Mouse (Mus musculus): ENCODE measurements around the gene Slco4a1. TPM values are rescaled to one million over a fixed set of nuclear protein-coding genes. Genes with fewer than 3 reads are reported as not detected.

Slco4a1 gene
- polyA plus RNA-seq (2015; fragmentation: Nextera tagmentation; extraction: Ambion mirVana): 0.84 and 2.1 TPM in 2 replicates

DNA sequence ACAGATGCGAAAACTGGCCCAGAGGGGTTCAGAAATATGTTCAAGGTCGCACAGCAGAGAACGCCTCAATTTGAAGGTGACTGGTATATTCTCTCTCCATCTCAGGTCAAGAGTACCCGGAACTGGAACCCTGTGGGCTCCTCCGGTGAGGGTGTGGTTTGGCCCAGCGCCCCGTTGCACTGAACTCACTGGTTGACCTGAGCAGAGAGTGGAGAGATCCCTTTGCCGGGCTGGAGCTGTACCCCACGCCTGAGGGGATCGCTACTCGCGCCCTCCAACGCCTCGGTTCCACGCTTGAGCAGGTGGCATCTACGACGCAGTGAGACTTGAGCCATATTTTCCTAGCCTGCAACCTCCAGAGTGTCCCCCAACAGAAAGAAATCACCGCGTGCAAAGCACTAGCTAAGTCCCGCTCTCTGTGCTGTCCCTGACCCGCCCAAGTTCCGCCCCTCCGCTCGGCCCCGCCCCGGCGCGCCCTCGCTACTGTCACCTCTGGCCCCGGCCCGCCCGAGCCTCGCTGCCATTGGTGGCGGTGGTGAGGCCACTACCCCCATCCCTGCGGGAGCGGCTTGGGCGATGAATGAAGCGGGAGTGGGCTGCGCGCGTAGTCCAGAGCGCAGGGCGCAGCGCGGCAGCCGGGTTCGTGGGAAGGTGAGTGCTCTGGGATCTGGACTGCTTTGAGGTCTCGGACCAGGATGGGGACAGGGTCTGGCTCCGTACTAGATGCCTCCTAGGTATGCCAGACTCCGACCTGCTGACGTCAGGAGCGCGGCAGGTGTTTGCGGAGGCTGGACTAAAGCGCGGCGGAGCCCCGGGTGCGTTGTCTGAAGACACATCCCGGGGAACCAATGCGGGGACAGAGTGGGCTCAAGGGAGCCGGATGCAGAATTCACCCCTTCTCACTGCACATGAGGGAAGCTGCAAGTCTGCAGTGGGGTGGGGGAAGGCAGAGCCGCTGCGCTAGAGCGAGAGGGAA lies at the start of gene Slco4a1:
Slco4a1 (plus strand) TSS at position 523 of the 976 bp plus-strand sequence.
- Histone ChIP-seq H3K4me2 (ENCODE audit: low read depth, low read length) (peak within 1 kb of the TSS; percentile 89), H3K27ac (ENCODE audit: low read length) (no peak within 1 kb of the TSS), H3K4me1 (ENCODE audit: control insufficient read depth, insufficient read depth, low read length) (0 out of 2 replicates have a peak, but pooled peaks cover 4% of the 10 kb centered on the region), H3K9me3 (replicated peaks; ENCODE audit: control insufficient read depth, low read length) (no peaks in the 10 kb centered on the region), H3K36me3 (ENCODE audit: control insufficient read depth, insufficient read depth) (no peaks in the 10 kb centered on the region), H3K9ac (ENCODE audit: low read length) (peak within 1 kb of the TSS; percentile 65), H3K4me3 (ENCODE audit: low read length) (peak within 1 kb of the TSS; percentile 52), H3K27me3 (ENCODE audit: control insufficient read depth, insufficient read depth, low read length) (peaks cover 22% of the 10 kb centered on the region)
- ATAC-seq (replicated peaks; ENCODE audit: extremely low read depth, insufficient read depth, low FRiP score): peak; percentile 95
- 2% methylated on average over 65 of the region's 65 CpGs for WGBS

DNA sequence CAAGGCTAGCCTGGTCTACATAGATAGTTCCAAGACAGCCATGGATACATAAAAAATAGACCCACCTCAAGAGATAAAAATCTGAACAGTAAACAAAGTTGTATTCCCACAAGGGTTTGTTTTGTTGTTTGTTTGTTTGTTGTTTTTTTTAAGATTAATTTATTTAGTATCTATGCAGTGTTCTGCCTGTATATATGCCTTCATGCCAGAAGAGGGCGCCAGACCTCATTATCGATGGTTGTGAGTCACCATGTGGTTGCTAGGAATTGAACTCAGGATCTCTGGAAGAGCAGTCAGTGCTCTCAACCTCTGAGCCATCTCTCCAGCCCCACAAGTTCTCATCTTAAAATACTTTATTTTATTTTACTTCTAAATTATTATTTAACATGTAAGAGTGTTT lies 47.6 kb upstream of the Slco4a1 start:
- no peaks in the 10 kb centered on the region for H3K9me3 ChIP-seq (replicated peaks; ENCODE audit: control insufficient read depth, low read length)
- no peak overlapping the region for H3K27ac ChIP-seq (ENCODE audit: low read length)
- H3K4me2 ChIP-seq (ENCODE audit: low read depth, low read length): no peak overlapping the region
- H3K4me1 ChIP-seq (ENCODE audit: control insufficient read depth, insufficient read depth, low read length): no peaks in the 10 kb centered on the region
- H3K36me3 ChIP-seq (ENCODE audit: control insufficient read depth, insufficient read depth): no peaks in the 10 kb centered on the region
- ATAC-seq (replicated peaks; ENCODE audit: extremely low read depth, insufficient read depth, low FRiP score): no peak
- WGBS: 26% methylated on average over 2 of the region's 2 CpGs
- H3K4me3 ChIP-seq (ENCODE audit: low read length): no peak overlapping the region
- H3K27me3 ChIP-seq (ENCODE audit: control insufficient read depth, insufficient read depth, low read length): no peaks in the 10 kb centered on the region
- H3K9ac ChIP-seq (ENCODE audit: low read length): no peak overlapping the region

DNA sequence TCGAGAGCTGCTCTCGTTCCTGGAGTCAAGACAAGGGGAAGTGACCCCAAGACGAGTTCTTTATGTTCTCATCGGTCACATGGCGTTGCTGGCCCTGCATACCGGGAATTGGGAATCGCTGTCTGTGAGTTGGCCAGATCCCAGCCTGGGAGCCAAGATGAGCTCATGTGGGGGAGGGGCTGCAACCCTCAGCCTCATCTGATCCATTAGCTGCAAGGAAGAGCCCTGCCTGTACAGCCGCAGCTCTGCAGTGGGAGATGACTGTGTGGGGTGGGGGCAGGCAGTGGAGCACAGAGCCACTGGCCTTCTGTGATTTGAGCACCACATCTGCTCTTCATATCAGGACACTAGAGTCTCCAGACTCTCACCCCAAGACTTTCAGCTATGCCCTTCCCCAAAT lies 45.6 kb upstream of the Slco4a1 start:
- ATAC-seq (replicated peaks; ENCODE audit: extremely low read depth, insufficient read depth, low FRiP score): no peak
- WGBS: 61% methylated on average over 8 of the region's 8 CpGs
- H3K27me3 ChIP-seq (ENCODE audit: control insufficient read depth, insufficient read depth, low read length): no peaks in the 10 kb centered on the region
- no peak overlapping the region for H3K9ac ChIP-seq (ENCODE audit: low read length)
- H3K4me2 ChIP-seq (ENCODE audit: low read depth, low read length): no peak overlapping the region
- no peaks in the 10 kb centered on the region for H3K4me1 ChIP-seq (ENCODE audit: control insufficient read depth, insufficient read depth, low read length)
- H3K9me3 ChIP-seq (replicated peaks; ENCODE audit: control insufficient read depth, low read length): no peaks in the 10 kb centered on the region
- H3K4me3 ChIP-seq (ENCODE audit: low read length): no peak overlapping the region
- no peak overlapping the region for H3K27ac ChIP-seq (ENCODE audit: low read length)
- H3K36me3 ChIP-seq (ENCODE audit: control insufficient read depth, insufficient read depth): no peaks in the 10 kb centered on the region

DNA sequence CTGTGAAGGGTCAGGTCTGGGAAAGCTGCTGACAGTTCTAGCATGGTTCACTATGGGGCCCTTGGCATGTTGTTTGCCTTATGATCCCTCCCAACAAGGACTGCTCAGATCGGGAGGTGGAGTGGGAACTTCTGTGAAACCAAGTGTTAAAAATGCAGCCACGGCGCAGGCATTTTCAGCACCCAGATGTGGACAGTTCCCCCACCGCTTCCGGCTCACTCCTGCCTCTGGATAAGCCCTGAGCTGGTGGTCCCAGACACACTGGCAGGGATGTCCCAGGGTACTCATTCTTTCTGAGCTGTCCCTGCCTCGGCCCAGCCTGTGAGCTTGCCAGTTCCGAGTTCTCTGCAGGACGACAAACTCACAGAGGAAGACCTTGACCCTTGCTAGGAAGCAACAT lies 45.0 kb upstream of the Slco4a1 start:
- ATAC-seq (replicated peaks; ENCODE audit: extremely low read depth, insufficient read depth, low FRiP score): no peak
- Histone ChIP-seq H3K36me3 (ENCODE audit: control insufficient read depth, insufficient read depth) (no peaks in the 10 kb centered on the region), H3K27me3 (ENCODE audit: control insufficient read depth, insufficient read depth, low read length) (no peaks in the 10 kb centered on the region), H3K27ac (ENCODE audit: low read length) (no peak overlapping the region), H3K4me3 (ENCODE audit: low read length) (no peak overlapping the region), H3K9me3 (replicated peaks; ENCODE audit: control insufficient read depth, low read length) (no peaks in the 10 kb centered on the region), H3K9ac (ENCODE audit: low read length) (no peak overlapping the region), H3K4me2 (ENCODE audit: low read depth, low read length) (no peak overlapping the region), H3K4me1 (ENCODE audit: control insufficient read depth, insufficient read depth, low read length) (no peaks in the 10 kb centered on the region)
- 6% methylated on average over 8 of the region's 8 CpGs for WGBS

DNA sequence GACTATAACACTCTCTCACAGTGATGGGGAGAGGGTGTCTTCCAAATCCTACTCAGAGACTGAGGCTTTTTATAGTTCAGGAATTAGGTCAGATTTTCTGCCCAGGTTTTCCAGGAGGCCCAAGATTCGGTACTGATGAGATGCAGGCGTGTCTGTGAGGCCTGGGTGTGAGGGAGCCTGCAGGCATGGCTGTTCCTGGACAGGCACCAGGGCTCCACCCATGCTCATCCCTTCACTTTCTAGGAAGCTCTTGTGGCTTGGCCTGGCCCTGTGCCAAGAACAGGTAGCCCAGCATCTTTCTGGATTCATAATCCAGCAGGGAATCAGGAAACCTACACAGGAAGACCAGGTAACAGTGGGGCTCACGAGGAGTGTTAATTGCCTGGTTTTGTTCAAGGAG lies 40.4 kb upstream of the Slco4a1 start:
- ATAC-seq (replicated peaks; ENCODE audit: extremely low read depth, insufficient read depth, low FRiP score): no peak
- WGBS: 65% methylated on average over 3 of the region's 3 CpGs
- H3K4me3 ChIP-seq (ENCODE audit: low read length): no peak overlapping the region

DNA sequence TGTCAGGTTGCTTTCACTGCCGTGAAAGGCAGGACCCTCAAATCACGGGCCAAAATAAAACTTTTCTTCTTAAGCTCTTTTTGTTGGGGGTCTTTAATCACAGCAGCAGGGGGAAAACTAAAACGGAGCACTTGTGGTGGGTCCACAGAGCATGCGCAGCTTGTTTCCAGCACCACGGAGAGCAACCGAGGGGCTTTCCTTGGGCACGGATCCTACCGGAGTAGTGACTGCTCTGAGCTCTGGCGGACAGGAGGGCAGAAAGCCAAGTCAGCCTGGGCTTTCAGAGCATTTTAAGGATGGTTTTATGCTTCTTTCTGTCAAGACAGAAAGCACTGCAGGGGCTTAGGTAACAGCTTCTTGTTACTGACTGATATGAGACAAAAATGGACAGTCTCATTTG lies 38.3 kb upstream of the Slco4a1 start:
- Histone ChIP-seq H3K9ac (ENCODE audit: low read length) (no peak overlapping the region), H3K4me1 (ENCODE audit: control insufficient read depth, insufficient read depth, low read length) (no peaks in the 10 kb centered on the region), H3K4me3 (ENCODE audit: low read length) (no peak overlapping the region), H3K27me3 (ENCODE audit: control insufficient read depth, insufficient read depth, low read length) (no peaks in the 10 kb centered on the region), H3K9me3 (replicated peaks; ENCODE audit: control insufficient read depth, low read length) (no peaks in the 10 kb centered on the region), H3K36me3 (ENCODE audit: control insufficient read depth, insufficient read depth) (no peaks in the 10 kb centered on the region), H3K27ac (ENCODE audit: low read length) (no peak overlapping the region), H3K4me2 (ENCODE audit: low read depth, low read length) (no peak overlapping the region)
- 12% methylated on average over 9 of the region's 9 CpGs for WGBS
- ATAC-seq (replicated peaks; ENCODE audit: extremely low read depth, insufficient read depth, low FRiP score): no peak

More for the DNA sequence above, 40.4 kb upstream of the Slco4a1 start:
- Histone ChIP-seq H3K27ac (ENCODE audit: low read length) (no peak overlapping the region), H3K4me2 (ENCODE audit: low read depth, low read length) (no peak overlapping the region), H3K4me1 (ENCODE audit: control insufficient read depth, insufficient read depth, low read length) (no peaks in the 10 kb centered on the region), H3K9me3 (replicated peaks; ENCODE audit: control insufficient read depth, low read length) (no peaks in the 10 kb centered on the region), H3K36me3 (ENCODE audit: control insufficient read depth, insufficient read depth) (no peaks in the 10 kb centered on the region), H3K27me3 (ENCODE audit: control insufficient read depth, insufficient read depth, low read length) (no peaks in the 10 kb centered on the region), H3K9ac (ENCODE audit: low read length) (no peak overlapping the region)

DNA sequence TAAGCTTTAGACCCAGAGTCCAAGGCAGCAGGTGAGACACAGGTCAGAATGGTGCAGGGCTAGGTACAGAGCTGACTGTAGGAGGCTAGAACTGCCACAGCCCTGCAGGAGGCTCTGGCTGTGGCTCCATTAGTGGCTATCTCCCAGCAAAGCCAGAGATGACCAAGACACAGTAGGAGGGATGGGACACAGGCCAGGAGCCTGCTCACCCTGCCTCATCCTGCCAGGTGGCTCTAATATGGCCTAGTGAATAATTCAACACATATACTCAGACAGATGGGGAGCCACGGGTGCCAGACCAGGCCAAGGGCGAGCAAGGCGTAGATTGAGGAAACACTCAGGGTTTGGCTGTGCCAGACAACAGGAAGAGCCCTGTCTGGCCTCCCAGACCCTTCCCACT lies 35.4 kb upstream of the Slco4a1 start:
- ATAC-seq (replicated peaks; ENCODE audit: extremely low read depth, insufficient read depth, low FRiP score): no peak
- Histone ChIP-seq H3K9me3 (replicated peaks; ENCODE audit: control insufficient read depth, low read length) (no peaks in the 10 kb centered on the region), H3K27me3 (ENCODE audit: control insufficient read depth, insufficient read depth, low read length) (no peaks in the 10 kb centered on the region), H3K4me1 (ENCODE audit: control insufficient read depth, insufficient read depth, low read length) (no peaks in the 10 kb centered on the region), H3K4me2 (ENCODE audit: low read depth, low read length) (no peak overlapping the region), H3K4me3 (ENCODE audit: low read length) (no peak overlapping the region), H3K27ac (ENCODE audit: low read length) (no peak overlapping the region), H3K9ac (ENCODE audit: low read length) (no peak overlapping the region), H3K36me3 (ENCODE audit: control insufficient read depth, insufficient read depth) (no peaks in the 10 kb centered on the region)
- 75% methylated on average over 3 of the region's 3 CpGs for WGBS

DNA sequence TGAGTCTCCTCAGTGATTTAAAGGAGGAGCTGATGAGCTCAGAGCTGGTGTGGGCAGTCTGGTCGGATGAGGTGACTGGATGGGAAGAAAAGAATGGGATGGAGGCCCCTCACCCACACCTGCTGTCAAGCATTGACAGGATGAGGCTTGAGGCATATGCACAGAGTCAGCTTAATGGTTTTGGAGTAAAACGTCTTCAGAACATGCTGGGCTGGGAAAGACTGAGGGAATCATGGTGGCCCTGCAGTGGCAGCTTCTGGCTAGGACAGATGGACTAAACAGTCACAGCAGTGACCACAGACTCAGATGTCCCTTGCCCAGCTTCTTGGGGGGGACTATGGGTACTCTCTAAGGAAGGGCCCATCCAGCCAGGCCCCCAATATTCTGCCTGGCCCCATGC lies 30.9 kb upstream of the Slco4a1 start:
- H3K4me2 ChIP-seq (ENCODE audit: low read depth, low read length): no peak overlapping the region
- H3K4me3 ChIP-seq (ENCODE audit: low read length): no peak overlapping the region
- WGBS: 36% methylated on average over 2 of the region's 2 CpGs
- no peak overlapping the region for H3K9ac ChIP-seq (ENCODE audit: low read length)
- no peak overlapping the region for H3K27ac ChIP-seq (ENCODE audit: low read length)
- ATAC-seq (replicated peaks; ENCODE audit: extremely low read depth, insufficient read depth, low FRiP score): no peak
- H3K27me3 ChIP-seq (ENCODE audit: control insufficient read depth, insufficient read depth, low read length): no peaks in the 10 kb centered on the region
- H3K4me1 ChIP-seq (ENCODE audit: control insufficient read depth, insufficient read depth, low read length): peaks cover 11% of the 10 kb centered on the region
- no peaks in the 10 kb centered on the region for H3K36me3 ChIP-seq (ENCODE audit: control insufficient read depth, insufficient read depth)
- H3K9me3 ChIP-seq (replicated peaks; ENCODE audit: control insufficient read depth, low read length): no peaks in the 10 kb centered on the region

DNA sequence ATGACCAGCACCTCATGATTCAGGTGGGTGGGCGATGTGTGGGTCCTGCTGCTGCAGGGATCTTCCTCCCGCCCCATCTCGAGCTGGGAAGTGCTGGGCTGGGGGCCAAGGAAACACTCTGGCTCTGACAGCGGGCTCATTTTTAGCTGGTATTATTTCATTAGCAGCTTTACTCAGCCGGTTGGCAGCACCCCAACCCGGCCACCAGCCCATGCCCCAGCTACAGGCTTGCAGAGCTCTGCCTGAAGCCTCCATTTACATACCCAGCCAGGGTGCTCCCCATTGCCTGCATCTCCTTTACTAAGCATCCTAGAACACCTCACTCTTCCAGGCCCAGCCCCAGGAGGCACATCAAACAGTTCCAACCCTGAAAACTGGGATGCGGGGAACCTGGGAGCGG lies 29.0 kb upstream of the Slco4a1 start:
- H3K9me3 ChIP-seq (replicated peaks; ENCODE audit: control insufficient read depth, low read length): no peaks in the 10 kb centered on the region
- peaks cover 11% of the 10 kb centered on the region for H3K4me1 ChIP-seq (ENCODE audit: control insufficient read depth, insufficient read depth, low read length)
- H3K27ac ChIP-seq (ENCODE audit: low read length): no peak overlapping the region
- no peak overlapping the region for H3K9ac ChIP-seq (ENCODE audit: low read length)
- 0 out of 2 replicates have a peak, but pooled peaks cover 3% of the 10 kb centered on the region for H3K27me3 ChIP-seq (ENCODE audit: control insufficient read depth, insufficient read depth, low read length)
- ATAC-seq (replicated peaks; ENCODE audit: extremely low read depth, insufficient read depth, low FRiP score): no peak
- no peaks in the 10 kb centered on the region for H3K36me3 ChIP-seq (ENCODE audit: control insufficient read depth, insufficient read depth)
- no peak overlapping the region for H3K4me3 ChIP-seq (ENCODE audit: low read length)
- H3K4me2 ChIP-seq (ENCODE audit: low read depth, low read length): no peak overlapping the region
- 53% methylated on average over 8 of the region's 8 CpGs for WGBS

Data from heart, embryonic 16.5 days (tissue).